Mouse (Mus musculus) layer of hippocampus, adult 8-10 months (tissue): ENCODE data around the gene March6. TPM values are rescaled to one million over a fixed set of nuclear protein-coding genes. Genes with fewer than 3 reads are reported as not detected.

ENCODE experiments used
- DNase-seq, 2 experiments: peaks; one replicate each; pipeline ENCODE4 v3.0.0; 2022; ENCODE audit warnings: low spot score in 2 of 2
- total RNA-seq, 4 experiments: library from RNA; stranded (reverse); gene quantifications; 2 replicates each; pipeline ENCODE4 v1.2.4; 2022

Gene March6
- total RNA-seq, 4 experiments from 2014 or later = 177 to 194 (median 186) TPM

DNA sequence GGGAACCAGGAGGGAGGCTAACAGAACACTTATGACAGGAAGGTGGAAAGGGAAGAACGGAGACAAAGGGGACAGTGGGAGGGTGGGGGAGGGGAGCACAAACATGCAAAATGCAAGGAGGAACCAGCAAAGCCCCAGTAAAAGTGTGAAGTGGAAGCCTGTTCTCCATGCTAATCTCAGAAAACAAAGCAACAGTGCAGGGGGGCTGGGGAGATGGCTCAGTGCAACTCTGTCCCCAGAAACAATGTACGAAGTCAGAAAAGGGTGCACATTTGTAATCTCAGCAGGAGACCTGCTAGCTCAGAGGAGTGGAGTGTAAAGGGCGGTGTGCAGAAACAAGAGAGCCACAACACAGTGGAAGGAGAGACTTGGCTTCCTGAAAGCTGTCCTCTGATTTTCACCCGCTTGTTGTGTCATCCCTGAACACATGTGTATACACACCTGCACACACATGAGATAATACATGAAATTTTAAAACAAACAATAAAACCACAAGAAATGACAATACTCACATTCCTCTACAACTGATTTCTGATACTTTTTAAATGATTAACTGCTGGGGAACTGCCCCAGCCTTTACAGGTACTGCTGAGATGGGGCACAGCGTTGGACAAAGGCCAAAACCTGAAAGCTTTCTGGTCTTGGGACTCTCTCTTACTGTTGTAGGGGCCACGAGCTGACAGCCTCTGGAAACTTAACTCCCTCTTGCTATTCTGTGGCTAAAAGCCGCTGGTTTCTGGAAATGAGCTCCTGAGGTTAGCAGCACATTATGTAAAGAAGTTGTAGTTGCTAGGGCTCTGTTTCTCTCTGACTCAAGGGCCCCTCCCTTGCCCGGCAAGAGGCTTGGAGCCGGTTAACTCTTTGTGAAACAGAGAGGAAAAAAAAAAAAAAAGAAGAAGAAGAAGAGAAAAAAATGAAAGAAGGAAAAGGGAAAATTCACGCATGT lies 11.4 kb upstream of the March6 start:
- no peak for DNase-seq

DNA sequence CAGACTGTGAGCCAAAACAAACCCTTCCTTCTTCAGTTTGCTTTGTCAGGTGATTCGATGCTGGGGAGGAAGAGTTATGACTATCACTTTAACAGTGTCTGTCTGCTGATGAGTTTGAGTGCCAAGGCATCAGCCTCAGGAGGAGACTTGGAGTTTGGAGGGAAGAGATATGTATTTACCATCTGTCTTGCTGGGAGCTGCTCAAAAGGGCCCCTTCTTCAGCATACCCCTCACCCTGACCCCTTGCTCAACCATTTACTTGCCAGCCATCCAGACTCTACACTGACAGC lies 9.6 kb upstream of the March6 start:
- DNase-seq = no peak

DNA sequence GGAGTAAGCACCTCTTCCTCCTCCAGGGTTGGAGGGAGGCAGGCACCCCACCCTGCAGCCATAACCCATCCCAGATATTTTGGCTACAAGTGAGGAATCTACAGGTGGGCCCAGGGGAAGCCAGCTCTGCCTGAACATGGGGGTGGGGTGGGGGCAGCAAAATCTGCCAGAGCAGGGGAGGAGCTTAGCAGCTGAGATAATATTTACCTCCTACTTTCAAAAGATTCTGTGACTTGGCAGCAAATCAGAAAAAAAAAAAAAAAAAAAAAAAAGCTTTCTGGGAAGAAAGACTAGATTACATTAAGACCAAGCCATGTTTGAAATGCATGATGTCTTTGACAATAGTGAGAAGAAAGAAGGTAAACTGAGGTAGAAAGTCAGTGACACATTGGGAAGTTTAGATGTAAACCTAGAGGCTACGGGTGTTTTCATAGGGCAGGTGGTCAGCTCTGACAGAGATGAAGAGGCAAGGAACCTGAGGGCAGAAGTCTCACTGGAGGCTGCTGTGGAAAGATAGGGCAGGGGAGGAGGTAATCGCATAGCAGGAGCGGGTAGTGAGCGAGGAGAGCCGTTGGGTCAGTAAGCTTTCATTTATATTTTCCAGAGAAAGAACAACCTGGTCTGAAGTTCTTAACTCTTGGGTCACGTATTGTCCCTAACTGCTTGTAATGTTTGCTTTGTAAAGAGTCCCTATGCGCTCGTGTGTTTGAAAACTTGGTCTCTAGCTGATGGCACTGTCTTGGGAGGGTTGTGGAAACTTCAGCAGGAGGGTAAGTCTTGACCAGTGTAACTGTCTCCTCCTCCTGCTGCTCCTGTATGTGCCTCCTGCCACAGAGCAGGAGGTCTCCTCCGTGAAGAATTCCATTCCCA lies 9.0 kb upstream of the March6 start:
- DNase-seq = no peak

DNA sequence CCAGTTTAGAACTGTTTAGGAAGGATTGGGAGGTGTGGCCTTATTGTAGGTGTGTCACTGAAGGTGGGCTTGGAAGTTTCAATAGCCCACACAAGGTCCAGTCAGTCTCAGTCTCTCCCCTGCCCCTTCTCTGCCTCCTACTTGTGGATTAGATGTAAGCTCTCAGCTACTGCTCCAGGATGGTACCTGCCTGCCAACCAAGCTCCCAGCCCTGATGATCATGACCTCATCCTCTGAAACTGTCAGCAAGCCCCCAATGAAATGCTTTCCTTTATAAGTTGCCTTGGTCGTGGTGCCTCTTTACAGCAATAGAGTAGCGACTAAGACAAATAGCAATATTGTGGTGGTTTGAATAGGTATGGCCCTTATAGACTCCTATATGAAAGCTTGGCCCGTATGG lies 7.5 kb upstream of the March6 start:
- DNase-seq = no peak

DNA sequence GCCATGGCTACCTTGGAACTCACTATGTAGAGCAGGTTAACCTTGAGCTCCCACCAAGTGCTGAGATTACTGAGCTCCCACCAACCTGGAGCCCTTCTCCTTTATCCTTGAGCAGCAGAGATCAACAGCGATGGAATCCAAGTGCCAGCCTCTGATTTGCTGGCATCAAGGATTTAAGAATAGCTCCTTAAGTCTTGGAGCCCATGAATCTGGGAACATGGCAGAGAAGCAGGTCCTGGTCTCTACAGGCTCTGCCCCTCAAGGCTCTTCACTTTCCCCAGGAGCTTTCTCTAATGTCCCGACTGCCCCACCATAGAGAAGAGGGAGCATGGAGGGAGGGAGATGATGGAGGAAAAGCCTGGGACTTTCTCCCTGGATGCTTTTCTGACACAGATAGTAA lies 6.9 kb upstream of the March6 start:
- no peak for DNase-seq

DNA sequence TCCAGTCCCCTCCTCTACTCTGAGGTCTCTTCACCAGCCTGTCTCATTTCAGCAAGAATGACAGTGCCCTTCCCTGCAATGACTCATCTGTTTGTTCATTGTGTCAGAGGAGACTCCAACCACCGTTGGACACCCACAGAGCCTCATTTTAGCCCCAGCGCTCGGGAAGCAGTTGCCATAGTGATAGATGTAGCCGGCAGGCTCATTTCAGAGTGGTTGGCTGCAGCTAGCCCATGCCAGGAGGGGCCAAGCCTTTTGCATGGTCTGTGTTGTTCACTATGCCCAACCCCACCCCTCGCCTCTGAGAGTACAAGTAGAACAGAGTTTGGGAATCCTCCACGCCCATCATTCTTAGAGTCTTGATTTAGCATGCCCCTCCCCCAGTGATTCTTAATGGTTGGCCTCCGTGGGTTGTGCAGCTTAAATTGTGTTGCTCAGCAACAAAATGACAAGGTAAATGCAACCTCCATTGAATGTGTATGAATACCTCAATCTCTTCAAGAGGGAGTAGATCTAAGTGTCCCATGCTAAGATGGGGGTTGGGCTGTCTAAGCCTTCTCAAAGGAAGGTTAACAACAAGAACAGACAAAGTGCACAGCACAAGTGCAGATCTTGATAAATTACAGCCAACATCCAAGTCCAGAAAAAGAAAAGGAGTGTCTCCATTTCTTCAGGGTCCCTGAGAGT lies 5.3 kb upstream of the March6 start:
- DNase-seq = peak; percentile 67 to 72

DNA sequence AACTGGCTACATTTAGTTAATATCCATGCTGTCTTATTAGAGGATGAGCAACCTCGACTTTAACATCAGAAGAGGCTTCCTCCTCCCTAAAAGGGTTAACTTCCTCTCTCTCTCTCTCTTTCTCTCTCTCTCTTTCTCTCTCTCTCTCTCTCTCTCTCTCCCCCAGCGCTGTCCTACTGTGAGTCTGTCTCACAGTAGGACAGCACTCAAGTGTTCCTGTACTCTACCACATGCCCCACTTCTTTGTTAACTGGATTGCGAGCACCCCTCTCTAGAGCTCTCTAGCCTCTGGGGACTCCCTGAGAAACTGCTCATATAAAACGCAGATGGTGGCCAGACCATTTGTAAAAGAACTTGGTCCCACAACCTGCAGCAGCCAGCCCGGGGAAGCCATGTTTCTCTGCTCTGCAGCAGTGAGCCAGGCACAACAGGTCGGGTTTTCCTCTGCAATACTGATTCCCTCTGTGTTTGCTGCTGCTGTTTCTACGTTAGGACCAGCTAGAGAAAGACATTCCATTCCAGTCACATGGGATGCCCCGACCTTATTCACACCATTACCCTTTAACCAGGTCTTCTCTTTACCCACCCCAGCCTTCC lies 4.5 kb upstream of the March6 start:
- no peak for DNase-seq

DNA sequence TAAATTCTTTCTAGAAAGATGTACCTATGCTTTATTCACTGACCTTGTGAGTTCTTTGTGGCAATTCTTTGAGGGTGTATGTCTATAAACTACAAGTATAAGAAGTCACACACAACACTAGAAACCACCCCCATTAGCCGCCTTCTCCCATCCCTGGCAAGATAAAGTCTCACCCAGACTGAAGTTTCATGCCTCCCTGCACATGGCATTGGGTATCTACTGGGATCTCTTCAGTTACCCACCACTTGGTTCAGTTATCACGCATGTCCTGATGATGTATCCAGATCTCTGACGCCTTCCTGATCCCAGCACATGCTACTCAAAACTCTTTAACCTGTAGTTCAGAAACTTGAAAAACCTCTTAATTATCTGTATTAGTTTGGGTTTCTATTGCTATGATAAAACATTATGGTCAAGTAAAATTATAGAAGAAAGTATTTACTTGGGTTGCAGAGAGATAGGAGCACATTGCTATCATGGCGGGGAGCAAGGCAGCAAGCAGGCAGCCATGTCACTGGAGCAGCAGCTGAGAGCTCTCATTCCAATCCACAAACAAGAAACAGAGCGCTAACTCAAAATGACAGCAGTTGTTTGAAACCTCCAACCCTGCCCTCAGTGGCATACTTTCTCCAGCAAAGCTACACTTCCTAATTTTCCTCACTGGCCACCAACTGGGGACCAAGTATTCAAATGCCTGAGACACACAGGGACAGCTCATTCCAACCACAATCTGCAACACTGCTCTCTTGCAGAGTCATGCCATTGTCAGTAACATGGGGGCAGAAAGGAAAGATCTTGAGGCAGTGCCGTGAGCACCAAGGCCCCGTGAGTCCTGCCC lies 3.8 kb upstream of the March6 start:
- no peak for DNase-seq

DNA sequence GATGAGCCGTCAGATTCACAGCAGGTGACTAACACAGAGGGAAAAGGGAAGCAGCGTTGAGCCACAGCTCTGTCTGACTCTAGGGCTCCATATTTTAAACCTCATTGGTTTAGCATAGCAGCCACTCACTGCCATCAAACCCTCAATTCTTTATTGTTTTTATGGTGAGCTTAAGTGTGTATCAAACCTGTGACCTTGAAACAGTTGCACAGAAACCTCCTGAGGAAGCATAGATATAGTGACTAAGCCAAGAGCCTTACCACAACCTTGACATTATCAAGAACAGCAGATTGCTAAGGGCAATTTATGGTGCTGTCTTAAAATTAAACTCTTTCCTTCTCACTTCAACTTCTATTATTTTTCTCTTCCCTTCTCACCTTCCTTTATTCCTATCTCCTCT lies 2.7 kb upstream of the March6 start:
- no peak for DNase-seq

DNA sequence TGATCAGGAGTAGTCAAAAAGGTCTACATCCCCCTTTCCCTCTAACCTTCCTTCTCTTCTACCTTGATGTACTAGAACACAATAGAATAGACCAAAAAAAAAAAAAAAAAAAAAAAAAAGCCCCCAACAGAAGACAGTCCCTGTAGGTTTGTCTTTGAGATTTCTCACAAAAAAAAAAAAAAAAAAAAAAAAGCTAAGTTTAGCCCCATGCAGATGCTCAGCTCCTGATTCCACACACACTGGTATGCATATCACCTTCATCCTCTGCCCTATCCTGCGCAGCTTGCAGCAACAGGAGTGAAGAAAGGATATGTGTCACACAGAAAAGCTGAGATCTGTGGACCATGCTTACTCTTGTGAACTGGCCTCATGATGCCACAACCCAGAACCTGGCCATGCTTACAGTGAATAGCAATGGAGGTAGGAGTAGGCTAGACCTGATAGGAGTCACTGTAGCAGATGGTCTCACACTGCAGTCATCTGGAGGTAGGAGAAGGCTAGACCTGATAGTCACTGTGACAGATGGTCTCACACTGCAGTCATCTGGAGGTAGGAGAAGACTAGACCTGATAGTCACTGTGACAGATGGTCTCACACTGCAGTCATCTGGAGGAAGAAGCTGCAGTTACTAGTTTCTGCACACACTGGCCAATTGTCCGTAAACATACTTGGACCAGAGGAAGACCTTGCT lies 1.6 kb upstream of the March6 start:
- DNase-seq = no peak

DNA sequence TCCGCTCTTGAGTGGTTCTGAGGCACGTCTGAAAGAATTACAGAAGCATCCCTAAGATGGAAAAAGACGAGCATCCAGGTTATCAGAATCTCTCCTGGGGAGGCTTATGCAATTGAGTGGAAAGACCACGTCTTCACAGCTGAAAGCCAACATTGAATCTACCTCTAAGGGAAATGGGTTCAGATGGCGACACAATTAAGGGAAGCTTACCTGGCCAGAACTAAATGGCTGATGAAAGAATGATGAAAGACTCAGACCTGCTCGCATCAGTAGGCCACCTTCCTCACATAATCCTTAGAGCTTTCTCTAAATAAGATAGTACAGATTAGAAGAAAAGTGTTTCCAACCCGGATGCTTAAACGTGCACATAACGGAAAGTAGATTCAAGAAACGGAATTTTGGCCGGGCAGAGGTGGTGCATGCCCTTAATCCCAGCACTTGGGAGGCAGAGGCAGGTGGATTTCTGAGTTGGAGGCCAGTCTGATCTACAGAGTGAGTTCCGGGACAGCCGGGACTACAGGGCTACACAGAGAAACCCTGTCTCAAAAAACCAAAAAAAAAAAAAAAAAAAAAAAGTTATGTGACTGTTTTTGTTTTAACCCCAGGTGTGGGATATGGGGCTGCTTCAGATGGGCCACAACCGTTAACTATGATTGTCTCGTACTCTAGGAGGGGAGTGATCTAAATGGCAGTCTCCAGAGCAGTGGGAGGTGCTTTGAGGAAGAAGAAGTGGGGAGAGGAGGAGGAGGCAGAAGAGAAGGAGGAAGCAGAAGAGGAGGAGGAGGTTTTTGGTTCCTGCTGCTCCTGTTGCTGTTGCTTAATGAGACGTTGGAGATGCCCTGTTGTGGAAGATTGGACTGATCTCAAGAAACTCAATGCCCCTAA lies 835 bp upstream of the March6 start:
- no peak for DNase-seq

DNA sequence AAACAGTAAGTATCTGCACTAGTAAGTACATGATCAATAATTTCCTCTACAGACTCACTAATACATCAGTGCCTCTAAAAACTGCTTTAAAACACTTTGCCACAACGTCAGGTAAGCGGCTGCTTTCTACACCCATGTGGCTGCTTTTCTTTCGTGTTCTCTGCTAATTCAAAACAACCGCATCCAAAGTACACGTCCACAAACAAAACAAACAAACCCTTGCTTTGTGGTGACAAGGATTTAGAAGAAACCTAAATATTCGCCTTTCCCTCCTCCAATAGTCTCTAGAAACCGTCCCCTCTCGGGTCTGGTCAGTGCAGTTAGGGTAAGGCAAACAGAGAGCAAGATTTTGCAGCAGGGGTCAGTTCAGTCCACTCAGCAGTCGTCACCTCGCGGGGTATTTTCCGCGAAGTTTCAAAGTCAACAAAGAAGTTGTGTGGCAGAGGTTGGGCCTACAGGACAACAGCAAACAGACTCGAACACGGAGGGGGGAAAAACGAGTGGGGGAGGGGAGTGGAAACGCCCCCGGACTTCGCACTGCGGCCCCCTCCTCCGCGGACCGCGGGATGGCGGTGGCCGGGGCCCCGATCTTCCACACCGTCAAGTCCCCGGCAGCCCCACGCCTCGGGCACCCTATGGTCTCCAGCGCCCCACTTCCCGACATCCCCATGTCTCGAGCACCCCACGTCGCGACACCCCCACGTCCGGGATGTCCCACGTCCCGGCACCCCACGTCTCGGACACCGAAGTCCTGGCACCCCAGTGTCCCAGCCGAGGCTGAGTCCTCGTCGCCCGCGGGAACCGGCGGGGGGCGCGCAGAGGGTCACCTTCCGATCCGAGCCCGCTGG lies 818 bp downstream of the March6 start:
- DNase-seq = no peak

DNA sequence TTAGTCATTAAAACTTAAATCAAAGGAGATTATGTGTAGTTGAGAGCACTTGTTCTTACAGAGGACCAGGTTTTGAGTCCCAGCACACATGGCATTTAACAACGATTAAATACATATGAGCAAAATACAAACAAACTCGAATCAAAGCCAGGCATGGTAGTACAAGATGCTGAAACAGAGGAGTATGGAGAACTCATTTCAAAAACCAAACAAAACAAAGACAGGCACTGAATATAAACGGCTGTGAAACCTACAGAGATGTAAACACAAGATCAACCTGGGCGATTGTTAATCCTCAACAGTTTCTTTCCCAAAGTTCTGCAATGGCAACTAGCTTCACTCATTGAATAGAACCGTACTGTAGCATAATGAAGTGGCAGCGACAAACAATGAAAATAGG lies 1.8 kb downstream of the March6 start:
- no peak for DNase-seq

DNA sequence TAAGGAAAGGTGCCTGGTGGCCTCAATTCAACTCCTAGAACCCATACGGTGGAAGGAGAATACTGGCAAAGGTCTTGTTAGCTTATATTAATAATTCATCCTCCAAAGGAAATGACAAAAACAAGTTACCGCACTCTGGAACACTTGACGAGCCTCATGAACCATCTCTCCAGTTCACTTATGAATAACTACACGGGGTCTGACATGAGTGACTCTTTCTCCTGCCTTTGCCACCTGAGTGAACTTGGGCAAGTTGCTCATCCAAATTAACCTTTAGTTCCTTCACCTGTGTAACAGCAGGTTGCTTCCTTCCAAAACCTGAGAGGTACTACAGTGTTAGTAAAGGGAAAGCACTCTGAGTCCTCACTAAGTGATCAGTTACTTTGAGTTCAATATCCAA lies 2.4 kb downstream of the March6 start:
- DNase-seq = no peak

DNA sequence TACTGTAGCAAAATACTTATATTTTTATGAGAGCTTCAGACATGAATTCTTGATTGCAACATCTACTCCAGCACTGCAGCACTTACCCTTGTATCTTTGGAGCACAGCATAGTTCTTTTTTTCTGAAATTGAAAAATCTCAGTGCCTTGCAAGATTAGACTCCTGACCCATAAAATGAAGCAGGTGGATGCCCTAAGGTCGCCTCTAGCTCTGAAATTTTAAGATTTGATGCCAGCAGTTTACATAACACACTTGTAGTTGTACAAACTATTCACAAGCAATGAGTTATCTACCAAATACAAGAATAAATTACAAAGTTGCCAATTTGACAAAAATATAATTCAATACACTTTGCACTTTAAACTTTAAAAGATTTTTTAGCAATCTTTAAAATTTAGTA lies 4.4 kb downstream of the March6 start:
- no peak for DNase-seq

DNA sequence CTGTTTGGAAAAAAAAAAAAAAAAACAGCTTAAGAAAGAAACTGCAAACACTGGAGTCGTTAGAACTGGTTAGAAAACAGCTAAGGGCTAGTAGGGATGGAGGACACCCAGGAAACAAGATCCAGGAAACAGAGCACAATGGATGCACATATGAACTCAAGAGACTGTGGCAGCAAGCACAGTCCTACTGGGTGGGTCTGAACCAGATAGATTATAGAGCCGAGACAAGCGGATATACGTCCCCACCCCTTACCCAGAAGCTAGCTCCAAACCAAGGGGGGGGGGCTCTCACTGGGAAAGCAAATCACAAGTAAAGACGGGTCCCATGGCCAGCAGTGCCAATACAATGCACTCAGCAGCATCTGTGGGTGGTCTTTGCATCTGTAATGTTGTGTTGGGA lies 11.9 kb downstream of the March6 start:
- no peak for DNase-seq

DNA sequence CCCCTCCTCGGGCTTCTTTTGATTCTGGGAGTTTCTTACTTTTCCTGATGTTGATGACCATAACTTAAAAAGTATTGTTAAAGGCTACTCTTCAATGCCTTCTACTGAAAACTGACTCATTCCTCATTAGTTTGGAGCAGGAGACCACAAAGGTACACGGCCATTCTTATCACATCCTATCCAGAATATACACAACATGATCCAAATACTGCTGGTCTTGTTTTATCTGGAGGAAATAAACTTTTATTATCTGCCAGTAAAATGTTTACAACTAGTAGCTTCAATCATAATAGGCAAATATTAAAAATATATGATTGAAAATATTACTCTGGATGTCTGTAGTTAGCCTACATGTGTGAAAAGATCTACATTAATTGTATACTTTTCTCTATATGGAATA lies 12.5 kb downstream of the March6 start:
- DNase-seq = no peak

DNA sequence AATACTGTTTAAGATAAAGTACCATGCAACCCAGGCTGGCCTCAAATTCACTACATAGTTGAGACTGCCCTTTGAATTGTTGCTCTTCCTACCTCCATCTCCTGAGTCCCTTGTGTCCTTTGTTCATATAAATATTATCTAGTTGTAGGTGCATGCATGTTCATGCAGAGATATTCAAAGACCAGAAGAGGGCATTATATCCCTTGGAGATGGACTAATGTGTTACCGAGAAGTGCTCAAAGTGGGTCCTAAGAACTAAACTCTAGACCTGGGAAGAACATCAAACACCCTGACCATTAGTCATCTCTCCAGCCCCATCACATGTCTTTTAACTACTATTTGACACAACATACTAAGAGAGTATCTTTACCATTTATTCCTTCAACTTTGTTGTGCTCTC lies 13.7 kb downstream of the March6 start:
- no peak for DNase-seq
